Mouse (Mus musculus) retina, postnatal 7 days (tissue): ENCODE measurements around the gene Gtf3c2.

ENCODE experiments used
- DNase-seq: peaks from one replicate; pipeline ENCODE4 v3.0.0-alpha.2; 2012; ENCODE audit warnings: low read depth, low spot score

Gtf3c2 gene

GRCm38 (mm10) chr5:31149781-31150180 lies 30.2 kb downstream of the Gtf3c2 start:
- no peak for DNase-seq

- no peak for DNase-seq
Observed at GRCm38 (mm10) chr5:31138968-31139425, 40.9 kb downstream of the Gtf3c2 start.

- no peak for DNase-seq
Observed at GRCm38 (mm10) chr5:31138241-31138967, 41.5 kb downstream of the Gtf3c2 start, which contains the start of gene Ucn. Gene Ucn (minus strand): TSS chr5:31138829.

- DNase-seq, result no peak
Observed at GRCm38 (mm10) chr5:31137658-31138057, 42.3 kb downstream of the Gtf3c2 start.

- no peak for DNase-seq
Observed at GRCm38 (mm10) chr5:31136730-31137424, 43.1 kb downstream of the Gtf3c2 start.

GRCm38 (mm10) chr5:31126050-31126449 lies 53.9 kb downstream of the Gtf3c2 start:
- no peak for DNase-seq

- no peak for DNase-seq
Observed at GRCm38 (mm10) chr5:31123481-31123880, 56.5 kb downstream of the Gtf3c2 start.

- no peak for DNase-seq
Observed at GRCm38 (mm10) chr5:31121111-31121510, 58.8 kb downstream of the Gtf3c2 start.

- no peak for DNase-seq
Observed at GRCm38 (mm10) chr5:31116912-31117311, 63.0 kb downstream of the Gtf3c2 start.

GRCm38 (mm10) chr5:31116354-31116753 lies 63.6 kb downstream of the Gtf3c2 start, which contains the start of gene Trim54:
Gene Trim54 (plus strand): TSS chr5:31116712.
- no peak for DNase-seq

- no peak for DNase-seq
Observed at GRCm38 (mm10) chr5:31110781-31111180, 69.2 kb downstream of the Gtf3c2 start.

GRCm38 (mm10) chr5:31108000-31108490 lies 71.9 kb downstream of the Gtf3c2 start, which contains the start of gene Slc30a3:
Gene Slc30a3 (minus strand): TSS chr5:31108237.
- DNase-seq, result no peak
